Mouse (Mus musculus): ENCODE results near the gene Slc16a11. TPM values are rescaled to one million over a fixed set of nuclear protein-coding genes. Genes with fewer than 3 reads are reported as not detected.

The Slc16a11 gene
- polyA plus RNA-seq, 1 experiment from 2014 or later: 1.1 TPM

DNA sequence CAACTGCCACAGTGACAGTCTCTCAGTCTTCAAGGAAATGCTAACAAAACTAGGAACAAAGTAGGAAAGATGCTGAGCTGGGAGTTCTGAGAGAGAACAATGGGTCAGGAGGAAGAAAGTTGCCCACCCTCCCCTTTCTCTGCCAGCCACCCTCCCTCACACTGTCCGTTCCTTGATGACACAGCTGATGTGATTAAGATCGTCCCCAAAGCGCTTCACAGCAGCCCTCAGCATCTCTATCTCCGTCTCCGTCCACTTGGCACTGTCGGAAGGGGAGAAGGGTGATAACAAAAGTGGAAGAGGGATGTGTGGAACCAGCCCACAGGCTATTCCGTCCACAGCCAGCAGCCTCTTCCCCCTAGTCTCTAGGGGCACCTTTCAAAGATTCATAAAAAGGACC lies 24.2 kb downstream of the Slc16a11 start:
- H3K27me3 ChIP-seq (ENCODE audit: control insufficient read depth, insufficient read depth, low read depth, low read length): no peaks in the 10 kb centered on the region
- ATAC-seq (ENCODE audit: low read depth): no peak
- peak overlapping the region; percentile 98 for H3K9ac ChIP-seq (ENCODE audit: low read length)
- peak overlapping the region; percentile 100 for H3K4me3 ChIP-seq (ENCODE audit: low read length)
- WGBS: 17% methylated on average over 7 of the region's 7 CpGs
- H3K27ac ChIP-seq (ENCODE audit: low read length): peak overlapping the region; percentile 83
- no peaks in the 10 kb centered on the region for H3K9me3 ChIP-seq (ENCODE audit: control insufficient read depth, low read length)
- peaks cover 27% of the 10 kb centered on the region for H3K4me1 ChIP-seq (replicated peaks; ENCODE audit: control insufficient read depth, insufficient read depth, low read length)
- peaks cover 11% of the 10 kb centered on the region for H3K36me3 ChIP-seq (ENCODE audit: control insufficient read depth, insufficient read depth, low read length)
- peak overlapping the region; percentile 62 for H3K4me2 ChIP-seq (ENCODE audit: low read depth, low read length)

DNA sequence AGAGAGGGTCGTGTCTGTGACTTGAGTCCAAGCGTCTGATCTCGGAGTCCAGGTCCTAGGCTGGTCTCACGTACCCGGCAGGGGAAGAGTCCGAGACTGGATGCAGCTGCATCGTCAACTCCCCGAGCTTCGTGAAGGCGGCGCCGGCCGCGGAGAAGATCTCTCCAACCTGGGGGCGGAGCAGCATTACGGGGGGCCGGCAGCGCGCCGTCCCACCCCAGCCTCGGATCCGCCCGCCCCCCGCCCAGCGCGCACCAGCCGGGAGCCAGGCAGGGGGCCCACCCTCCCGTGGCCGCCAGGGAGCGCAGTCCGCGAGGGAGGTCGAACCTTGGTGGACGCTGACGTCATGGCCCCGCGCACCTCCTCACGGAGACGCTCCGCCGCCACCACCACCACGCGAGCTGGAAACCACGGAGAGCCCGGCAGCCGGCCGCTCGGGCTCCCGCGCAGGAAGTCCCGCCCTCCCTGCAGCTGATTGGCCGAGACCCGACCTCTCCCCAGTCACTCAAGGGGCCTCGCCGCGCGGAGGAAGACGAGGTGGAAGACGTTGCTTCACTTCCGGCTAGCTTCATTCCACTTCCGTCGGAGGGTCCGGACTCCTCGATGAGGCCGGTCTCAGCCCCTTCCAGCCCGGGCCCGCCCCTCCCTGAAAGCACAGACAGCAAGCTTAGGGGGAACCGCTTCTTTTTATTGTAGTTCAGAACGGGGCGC lies 25.1 kb downstream of the Slc16a11 start, which contains the start of gene 0610010K14Rik:
Gene 0610010K14Rik, minus strand, starts transcription at position 458 of the 711 bp plus-strand sequence.
- H3K4me3 ChIP-seq (ENCODE audit: low read length): peak within 1 kb of the TSS; percentile 100
- H3K4me2 ChIP-seq (ENCODE audit: low read depth, low read length): peak within 1 kb of the TSS; percentile 91
- H3K36me3 ChIP-seq (ENCODE audit: control insufficient read depth, insufficient read depth, low read length): peaks cover 11% of the 10 kb centered on the region
- H3K27ac ChIP-seq (ENCODE audit: low read length): peak within 1 kb of the TSS; percentile 83
- H3K9ac ChIP-seq (ENCODE audit: low read length): peak within 1 kb of the TSS; percentile 98
- peaks cover 27% of the 10 kb centered on the region for H3K4me1 ChIP-seq (replicated peaks; ENCODE audit: control insufficient read depth, insufficient read depth, low read length)
- ATAC-seq (ENCODE audit: low read depth): peak; percentile 93
- 0% methylated on average over 66 of the region's 70 CpGs for WGBS
- no peaks in the 10 kb centered on the region for H3K27me3 ChIP-seq (ENCODE audit: control insufficient read depth, insufficient read depth, low read depth, low read length)
- H3K9me3 ChIP-seq (ENCODE audit: control insufficient read depth, low read length): no peaks in the 10 kb centered on the region

DNA sequence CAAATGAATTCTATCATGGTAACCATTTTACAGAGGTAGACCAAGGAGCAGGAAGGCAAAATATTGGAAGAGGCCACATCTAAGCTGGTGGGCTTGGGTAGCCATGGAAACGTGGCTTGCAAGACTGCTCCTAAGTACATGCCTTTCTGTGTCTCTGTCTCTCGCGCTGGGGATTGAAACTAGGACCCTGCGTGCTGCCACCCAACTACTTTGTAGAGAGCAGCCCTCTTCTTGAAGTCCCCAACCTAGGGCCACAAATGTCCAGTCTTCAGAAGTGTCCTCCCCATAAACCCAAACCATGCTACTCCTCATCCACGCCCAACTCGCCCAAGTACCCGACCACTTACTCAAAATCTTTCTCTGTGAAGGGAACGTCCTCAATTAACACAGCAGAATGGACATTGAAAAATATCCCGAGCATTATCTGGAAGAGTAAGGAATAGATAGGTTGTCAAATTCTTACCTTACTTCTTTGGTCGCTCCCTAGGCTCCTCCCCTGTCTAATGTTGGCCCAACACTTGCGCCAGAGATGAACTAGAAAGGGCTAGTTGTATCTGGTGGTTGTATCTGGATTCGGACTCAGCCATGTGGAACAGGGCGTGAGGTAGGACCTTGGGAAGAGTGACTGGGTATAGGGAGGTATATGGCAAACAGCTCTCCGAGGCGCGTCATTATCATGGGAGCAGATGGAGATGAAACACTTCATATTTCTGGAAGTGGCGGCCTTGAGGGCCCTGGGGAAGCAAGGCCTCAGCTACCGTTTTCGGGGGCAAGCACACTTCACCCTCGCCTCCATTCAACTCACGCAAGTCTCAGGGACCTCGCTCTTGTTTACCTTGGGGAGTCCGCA lies 26.3 kb downstream of the Slc16a11 start:
- no peak for ATAC-seq (ENCODE audit: low read depth)
- Histone ChIP-seq H3K4me2 (ENCODE audit: low read depth, low read length) (peak overlapping the region; percentile 91), H3K36me3 (ENCODE audit: control insufficient read depth, insufficient read depth, low read length) (peaks cover 11% of the 10 kb centered on the region), H3K9me3 (ENCODE audit: control insufficient read depth, low read length) (no peaks in the 10 kb centered on the region), H3K27ac (ENCODE audit: low read length) (peak overlapping the region; percentile 89), H3K27me3 (ENCODE audit: control insufficient read depth, insufficient read depth, low read depth, low read length) (no peaks in the 10 kb centered on the region), H3K4me1 (replicated peaks; ENCODE audit: control insufficient read depth, insufficient read depth, low read length) (peaks cover 26% of the 10 kb centered on the region), H3K9ac (ENCODE audit: low read length) (peak overlapping the region; percentile 98), H3K4me3 (ENCODE audit: low read length) (peak overlapping the region; percentile 100)
- WGBS: 8% methylated on average over 23 of the region's 23 CpGs

DNA sequence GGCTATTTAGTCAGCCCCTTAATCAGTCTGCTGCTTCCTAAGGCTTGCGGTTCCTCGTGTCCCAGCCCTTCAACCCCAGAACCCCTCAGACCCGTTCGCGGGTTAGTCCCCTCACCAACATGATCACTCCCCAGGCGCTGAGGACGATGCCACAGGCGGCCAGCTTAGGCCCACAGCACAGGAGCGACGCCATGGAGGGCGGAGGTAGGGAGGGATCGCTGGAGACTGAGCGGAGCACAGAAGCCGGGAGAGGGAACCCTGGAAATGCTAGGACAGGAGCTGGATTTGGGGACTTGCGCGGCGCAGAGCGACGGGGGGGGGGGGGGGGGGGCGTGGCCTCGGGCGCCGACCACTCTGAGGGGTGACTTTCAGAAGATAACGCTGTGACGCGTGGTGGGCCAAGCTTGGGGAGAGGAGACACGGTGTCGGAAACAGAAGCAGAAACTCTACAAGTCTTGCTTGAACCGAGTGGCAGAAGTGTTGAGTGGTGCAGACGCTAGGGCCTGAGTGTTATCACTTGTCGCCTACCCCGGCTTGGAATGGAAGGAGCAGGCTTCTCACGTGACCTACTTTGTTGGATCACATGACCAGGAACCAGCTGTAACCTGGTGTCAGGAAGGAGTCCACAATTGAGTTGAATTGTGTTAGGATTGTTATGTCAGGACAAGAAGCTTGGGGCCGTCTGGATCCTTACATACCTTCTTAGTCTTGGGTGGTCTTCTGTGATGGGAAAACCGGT lies 27.2 kb downstream of the Slc16a11 start, which contains the start of the genes Gm21988 and Rnasek:
Gene Gm21988, minus strand, starts transcription at position 290 of the 739 bp plus-strand sequence.
Gene Rnasek, minus strand, starts transcription at position 302 of the 739 bp plus-strand sequence.
- H3K9me3 ChIP-seq (ENCODE audit: control insufficient read depth, low read length): no peaks in the 10 kb centered on the region
- peak within 1 kb of the TSS; percentile 89 for H3K27ac ChIP-seq (ENCODE audit: low read length)
- peak within 1 kb of the TSS; percentile 98 for H3K9ac ChIP-seq (ENCODE audit: low read length)
- H3K4me3 ChIP-seq (ENCODE audit: low read length): peak within 1 kb of the TSS; percentile 100
- under 1% methylated on average over 28 of the region's 35 CpGs for WGBS
- peak within 1 kb of the TSS; percentile 91 for H3K4me2 ChIP-seq (ENCODE audit: low read depth, low read length)
- no peaks in the 10 kb centered on the region for H3K27me3 ChIP-seq (ENCODE audit: control insufficient read depth, insufficient read depth, low read depth, low read length)
- H3K36me3 ChIP-seq (ENCODE audit: control insufficient read depth, insufficient read depth, low read length): peaks cover 11% of the 10 kb centered on the region
- H3K4me1 ChIP-seq (replicated peaks; ENCODE audit: control insufficient read depth, insufficient read depth, low read length): peaks cover 20% of the 10 kb centered on the region
- ATAC-seq (ENCODE audit: low read depth): peak; percentile 39

DNA sequence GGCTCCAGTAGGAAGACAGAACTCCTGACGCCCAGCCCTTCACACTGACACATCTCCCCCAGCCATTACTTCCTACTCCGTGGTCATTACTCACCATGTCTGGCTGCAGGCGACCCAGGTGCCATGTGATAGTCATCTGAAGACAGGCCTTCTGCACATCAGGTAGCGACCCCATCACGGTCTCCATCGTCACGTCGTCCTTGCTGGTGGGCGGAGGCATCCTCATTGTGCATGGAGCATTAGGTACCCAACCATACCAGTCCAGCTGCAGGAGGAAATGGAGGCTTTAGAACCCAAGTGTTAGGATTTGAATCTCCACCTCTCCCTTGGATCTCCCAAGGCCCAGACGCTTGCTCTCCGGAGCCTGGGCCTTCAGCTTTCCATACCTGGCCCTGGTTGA lies 30.0 kb downstream of the Slc16a11 start:
- ATAC-seq (ENCODE audit: low read depth): no peak
- H3K9me3 ChIP-seq (ENCODE audit: control insufficient read depth, low read length): no peaks in the 10 kb centered on the region
- H3K4me2 ChIP-seq (ENCODE audit: low read depth, low read length): no peak overlapping the region
- H3K4me3 ChIP-seq (ENCODE audit: low read length): no peak overlapping the region
- no peak overlapping the region for H3K27ac ChIP-seq (ENCODE audit: low read length)
- H3K36me3 ChIP-seq (ENCODE audit: control insufficient read depth, insufficient read depth, low read length): no peaks in the 10 kb centered on the region
- no peaks in the 10 kb centered on the region for H3K27me3 ChIP-seq (ENCODE audit: control insufficient read depth, insufficient read depth, low read depth, low read length)
- no peak overlapping the region for H3K9ac ChIP-seq (ENCODE audit: low read length)
- peaks cover 9% of the 10 kb centered on the region for H3K4me1 ChIP-seq (replicated peaks; ENCODE audit: control insufficient read depth, insufficient read depth, low read length)
- WGBS: 64% methylated on average over 11 of the region's 11 CpGs

DNA sequence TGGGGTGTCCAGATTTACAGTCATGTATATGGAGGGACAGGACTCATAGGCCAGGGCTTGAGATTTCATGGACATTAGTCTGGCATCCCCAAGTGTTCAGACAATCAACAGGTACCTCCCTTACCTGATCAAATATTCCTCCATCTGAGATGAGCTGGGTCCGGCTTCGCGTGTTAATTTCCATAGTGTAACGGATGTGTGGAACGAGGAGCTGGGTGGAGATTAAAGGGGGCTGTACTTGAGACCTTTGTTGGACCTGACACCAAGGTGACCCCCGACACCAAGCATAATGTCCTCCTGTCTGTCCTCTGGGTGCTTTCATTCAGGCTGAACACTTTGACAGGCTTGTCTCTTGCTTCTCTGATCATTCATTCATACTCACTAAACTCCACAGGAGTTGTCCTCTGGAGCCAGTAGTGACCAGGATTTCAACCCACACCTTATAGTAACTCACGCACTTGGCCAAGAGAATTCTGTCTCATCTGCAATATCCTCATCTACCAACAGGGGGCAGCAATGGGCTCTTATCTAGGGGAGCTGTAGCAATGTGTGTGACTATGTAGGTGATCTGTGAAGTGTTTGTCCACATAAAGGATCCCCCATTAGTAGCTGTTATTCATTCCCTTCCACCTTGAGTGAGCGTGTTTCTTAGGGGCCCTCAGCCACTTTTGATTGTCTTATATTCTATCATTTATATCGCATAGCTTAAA lies 34.7 kb downstream of the Slc16a11 start:
- no peaks in the 10 kb centered on the region for H3K4me1 ChIP-seq (replicated peaks; ENCODE audit: control insufficient read depth, insufficient read depth, low read length)
- no peak for ATAC-seq (ENCODE audit: low read depth)
- peaks cover 2% of the 10 kb centered on the region; the same call in 1 of the 2 replicates for H3K27me3 ChIP-seq (ENCODE audit: control insufficient read depth, insufficient read depth, low read depth, low read length)
- no peak overlapping the region for H3K4me2 ChIP-seq (ENCODE audit: low read depth, low read length)
- no peaks in the 10 kb centered on the region for H3K9me3 ChIP-seq (ENCODE audit: control insufficient read depth, low read length)
- H3K9ac ChIP-seq (ENCODE audit: low read length): no peak overlapping the region
- 46% methylated on average over 9 of the region's 9 CpGs for WGBS
- no peak overlapping the region for H3K27ac ChIP-seq (ENCODE audit: low read length)
- no peak overlapping the region for H3K4me3 ChIP-seq (ENCODE audit: low read length)
- no peaks in the 10 kb centered on the region for H3K36me3 ChIP-seq (ENCODE audit: control insufficient read depth, insufficient read depth, low read length)

DNA sequence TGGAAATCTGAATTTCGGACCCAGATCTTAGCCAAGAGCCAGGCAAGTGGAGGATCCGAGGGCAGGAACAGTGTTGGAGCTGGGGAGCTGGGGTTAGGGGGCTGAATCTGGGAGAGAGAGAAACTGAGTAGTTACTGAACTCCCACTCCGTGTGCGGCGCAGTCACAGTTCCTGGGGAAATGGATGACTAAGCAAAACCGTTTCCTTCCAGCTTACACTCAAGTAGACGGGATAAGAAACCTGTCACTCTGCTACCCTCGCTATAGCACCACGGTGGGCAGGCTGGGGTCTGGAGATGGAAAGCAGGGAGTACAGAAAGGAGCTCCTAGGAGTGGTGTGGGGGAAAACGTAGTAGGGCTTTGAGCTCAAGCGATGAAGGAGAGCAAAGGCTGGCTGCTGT lies 37.6 kb downstream of the Slc16a11 start:
- Histone ChIP-seq H3K4me3 (ENCODE audit: low read length) (no peak overlapping the region), H3K27me3 (ENCODE audit: control insufficient read depth, insufficient read depth, low read depth, low read length) (peaks cover 26% of the 10 kb centered on the region)
- WGBS: 56% methylated on average over 11 of the region's 11 CpGs

DNA sequence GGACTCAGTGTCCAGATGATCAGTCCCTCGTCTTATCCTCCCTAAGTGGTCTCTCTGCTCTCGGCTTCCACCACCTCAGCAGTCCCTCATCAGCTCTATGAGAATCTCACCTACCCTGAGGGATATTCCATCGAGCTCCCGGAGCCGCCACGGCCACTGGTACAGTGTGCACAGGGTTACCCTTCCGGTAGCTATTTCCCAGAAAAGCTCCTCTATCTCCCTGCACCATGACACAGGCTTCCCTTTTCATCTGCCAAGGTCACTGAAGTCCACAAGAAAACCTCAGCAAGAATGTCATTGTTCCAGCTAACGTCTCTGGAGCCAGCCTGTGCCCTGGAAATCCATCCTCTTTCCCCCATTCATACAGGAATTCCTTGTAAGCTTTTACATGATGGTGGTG lies 39.3 kb downstream of the Slc16a11 start:
- 71% methylated on average over 8 of the region's 8 CpGs for WGBS
- H3K4me2 ChIP-seq (ENCODE audit: low read depth, low read length): no peak overlapping the region
- H3K36me3 ChIP-seq (ENCODE audit: control insufficient read depth, insufficient read depth, low read length): no peaks in the 10 kb centered on the region
- H3K27me3 ChIP-seq (ENCODE audit: control insufficient read depth, insufficient read depth, low read depth, low read length): peaks cover 30% of the 10 kb centered on the region
- no peak for ATAC-seq (ENCODE audit: low read depth)
- no peak overlapping the region for H3K27ac ChIP-seq (ENCODE audit: low read length)
- H3K4me3 ChIP-seq (ENCODE audit: low read length): no peak overlapping the region
- peaks cover 7% of the 10 kb centered on the region; the same call in 1 of the 2 replicates for H3K4me1 ChIP-seq (replicated peaks; ENCODE audit: control insufficient read depth, insufficient read depth, low read length)
- H3K9ac ChIP-seq (ENCODE audit: low read length): no peak overlapping the region
- H3K9me3 ChIP-seq (ENCODE audit: control insufficient read depth, low read length): no peaks in the 10 kb centered on the region

More for the DNA sequence above, 37.6 kb downstream of the Slc16a11 start:
- H3K27ac ChIP-seq (ENCODE audit: low read length): no peak overlapping the region
- H3K4me2 ChIP-seq (ENCODE audit: low read depth, low read length): no peak overlapping the region
- H3K36me3 ChIP-seq (ENCODE audit: control insufficient read depth, insufficient read depth, low read length): no peaks in the 10 kb centered on the region
- H3K9ac ChIP-seq (ENCODE audit: low read length): no peak overlapping the region
- ATAC-seq (ENCODE audit: low read depth): no peak
- no peaks in the 10 kb centered on the region for H3K9me3 ChIP-seq (ENCODE audit: control insufficient read depth, low read length)
- peaks cover 7% of the 10 kb centered on the region; the same call in 1 of the 2 replicates for H3K4me1 ChIP-seq (replicated peaks; ENCODE audit: control insufficient read depth, insufficient read depth, low read length)

Data from lung, embryonic 16.5 days (tissue).